Mouse (Mus musculus) CH12.LX (cell line): ENCODE measurements at regions not wholly inside any gene's neighbourhood (a gene's known extent, or its start where the extent isn't known, plus 50 kb on each side); places are given as distances from the start of the nearest gene placed in this dataset.

Source experiments
- DNase-seq: peaks from one replicate; pipeline ENCODE4 v3.0.0-alpha.2; 2013; ENCODE audit errors: extremely low read depth
- H3K27ac ChIP-seq: 2 replicates; pipeline ENCODE4 v1.5.1; 2012; ENCODE audit warnings: low read depth, mild to moderate bottlenecking, control low read depth, moderate library complexity; ENCODE audit not compliant: insufficient read depth
- H3K27me3 ChIP-seq: replicated peaks from 2 replicates; pipeline ENCODE3; 2012; ENCODE audit warnings: inconsistent platforms
- H3K36me3 ChIP-seq, 2 experiments: replicated peaks in 1 of 2; 2 replicates each; pipeline versions ENCODE3 to v1.6.1; 2012; ENCODE audit warnings: inconsistent platforms in 1 of 2, low read length in 1 of 2, mild to moderate bottlenecking in 1 of 2, mixed read lengths in 1 of 2, moderate library complexity in 1 of 2; ENCODE audit not compliant: control insufficient read depth in 1 of 2, insufficient read depth in 1 of 2
- H3K4me1 ChIP-seq, 2 experiments: 2 replicates each; pipeline ENCODE4 v1.6.1; 2012; ENCODE audit warnings: inconsistent platforms in 1 of 2, moderate library complexity in 1 of 2; ENCODE audit not compliant: insufficient read depth in 2 of 2, control insufficient read depth in 1 of 2
- H3K4me2 ChIP-seq: 2 replicates; pipeline ENCODE4 v1.6.1; 2012; ENCODE audit warnings: low read depth, mild to moderate bottlenecking, control low read depth; ENCODE audit not compliant: poor library complexity, insufficient read depth, severe bottlenecking
- H3K4me3 ChIP-seq, 3 experiments: fragments of 150-350 bp in 1 of 3; sonication (generic) in 1 of 3; replicated peaks in 1 of 3; 2 replicates each; pipeline versions ENCODE3 to v1.5.1; 2011 to 2012; ENCODE audit warnings: low read depth in 2 of 3, low read length in 2 of 3, mild to moderate bottlenecking in 2 of 3, moderate library complexity in 2 of 3, control low read depth in 1 of 3, improper control_type of control experiment in 1 of 3, inconsistent platforms in 1 of 3, mixed read lengths in 1 of 3; ENCODE audit not compliant: poor library complexity in 1 of 3
- H3K79me2 ChIP-seq: replicated peaks from 2 replicates; pipeline ENCODE4 v1.6.1; 2012; ENCODE audit warnings: mild to moderate bottlenecking, moderate library complexity; ENCODE audit not compliant: control insufficient read depth, poor library complexity, insufficient read depth, severe bottlenecking; ENCODE audit errors: extremely low read depth
- H3K9ac ChIP-seq: 2 replicates; pipeline ENCODE4 v1.6.1; 2012; ENCODE audit warnings: low read depth, mild to moderate bottlenecking, control low read depth, moderate library complexity; ENCODE audit not compliant: insufficient read depth
- H3K9me3 ChIP-seq: replicated peaks from 2 replicates; pipeline ENCODE3; 2012; ENCODE audit warnings: low read length, inconsistent platforms, mixed read lengths
- CHD2 ChIP-seq: IDR thresholded peaks from 2 replicates; pipeline ENCODE4 v1.6.1; 2011; ENCODE audit warnings: low read length, improper control_type of control experiment
- CTCF ChIP-seq, 2 experiments: IDR thresholded peaks in 1 of 2; conservative IDR thresholded peaks in 1 of 2; 2 replicates each; pipeline ENCODE4 v1.5.1; 2011 to 2012; ENCODE audit warnings: low read depth in 2 of 2, low read length in 2 of 2, improper control_type of control experiment in 1 of 2, inconsistent platforms in 1 of 2, mild to moderate bottlenecking in 1 of 2, moderate library complexity in 1 of 2
- E2F4 ChIP-seq: IDR thresholded peaks from 2 replicates; pipeline ENCODE4 v1.6.1; 2011; ENCODE audit warnings: low read depth, low read length, improper control_type of control experiment; ENCODE audit not compliant: insufficient replicate concordance
- ELF1 ChIP-seq: IDR thresholded peaks from 2 replicates; pipeline ENCODE4 v1.6.1; 2014; ENCODE audit warnings: low read depth, mild to moderate bottlenecking, inconsistent platforms, low read length, improper control_type of control experiment
- ETS1 ChIP-seq: conservative IDR thresholded peaks from 2 replicates; pipeline ENCODE4 v1.6.1; 2012; ENCODE audit warnings: low read depth, mild to moderate bottlenecking, inconsistent platforms, low read length, improper control_type of control experiment, moderate library complexity
- JUN ChIP-seq: IDR thresholded peaks from 2 replicates; pipeline ENCODE4 v1.6.1; 2011; ENCODE audit warnings: low read depth, mild to moderate bottlenecking, low read length, improper control_type of control experiment, moderate library complexity; ENCODE audit not compliant: insufficient read depth
- JUND ChIP-seq: conservative IDR thresholded peaks from 2 replicates; pipeline ENCODE4 v1.6.1; 2011; ENCODE audit warnings: low read depth, low read length, improper control_type of control experiment
- MEF2A ChIP-seq: IDR thresholded peaks from 2 replicates; pipeline ENCODE4 v1.6.1; 2014; ENCODE audit warnings: low read depth, mild to moderate bottlenecking, inconsistent platforms, low read length, improper control_type of control experiment, borderline replicate concordance
- NELFE ChIP-seq: IDR thresholded peaks from 2 replicates; pipeline ENCODE4 v1.6.1; 2011; ENCODE audit warnings: low read depth, low read length, improper control_type of control experiment
- NRF1 ChIP-seq: IDR thresholded peaks from 2 replicates; pipeline ENCODE4 v1.6.1; 2014; ENCODE audit warnings: low read depth, mild to moderate bottlenecking, inconsistent platforms, low read length, improper control_type of control experiment, moderate library complexity
- POLR2AphosphoS2 ChIP-seq: IDR thresholded peaks from 2 replicates; pipeline ENCODE4 v1.6.1; 2011; ENCODE audit warnings: low read depth, low read length, improper control_type of control experiment
- RAD21 ChIP-seq: IDR thresholded peaks from 2 replicates; pipeline ENCODE4 v1.6.1; 2011; ENCODE audit warnings: low read depth, mild to moderate bottlenecking, low read length, improper control_type of control experiment, moderate library complexity
- RCOR1 ChIP-seq: conservative IDR thresholded peaks from 2 replicates; pipeline ENCODE4 v1.6.1; 2012; ENCODE audit warnings: low read depth, mild to moderate bottlenecking, inconsistent platforms, low read length, improper control_type of control experiment
- SMC3 ChIP-seq: IDR thresholded peaks from 2 replicates; pipeline ENCODE4 v1.6.1; 2011; ENCODE audit warnings: low read depth, low read length, improper control_type of control experiment
- TCF12 ChIP-seq: IDR thresholded peaks from 2 replicates; pipeline ENCODE4 v1.6.1; 2014; ENCODE audit warnings: low read depth, mild to moderate bottlenecking, inconsistent platforms, low read length, improper control_type of control experiment
- USF2 ChIP-seq: conservative IDR thresholded peaks from 2 replicates; pipeline ENCODE4 v1.6.1; 2011; ENCODE audit warnings: low read depth, low read length, improper control_type of control experiment
- ZC3H11A ChIP-seq: IDR thresholded peaks from 2 replicates; pipeline ENCODE4 v1.6.1; 2012; ENCODE audit warnings: low read depth, mild to moderate bottlenecking, inconsistent platforms, low read length, improper control_type of control experiment
- ZKSCAN1 ChIP-seq: IDR thresholded peaks from 2 replicates; pipeline ENCODE4 v1.6.1; 2012; ENCODE audit warnings: low read depth, inconsistent platforms, low read length, improper control_type of control experiment, borderline replicate concordance
- ZMIZ1 ChIP-seq: IDR thresholded peaks from 2 replicates; pipeline ENCODE4 v1.6.1; 2012; ENCODE audit warnings: low read depth, mild to moderate bottlenecking, inconsistent platforms, low read length, improper control_type of control experiment
- ZNF384 ChIP-seq: IDR thresholded peaks from 2 replicates; pipeline ENCODE4 v1.6.1; 2012; ENCODE audit warnings: low read depth, low read length, improper control_type of control experiment, inconsistent platforms
- dilution Hi-C: fragments of 300-500 bp; cut with MboI; formaldehyde crosslinking; loops from 2 replicates; pipeline ENCODE4 v1.14.3; 2020; ENCODE audit warnings: low sequenced_read_pairs; ENCODE audit not compliant: extremely low pct_unique_long_range_greater_than_20kb, extremely low pct_ligation_motif_present
- in situ Hi-C: fragments of 300-500 bp; cut with MboI; formaldehyde crosslinking; loops from 3 replicates; pipeline ENCODE4 v1.14.3; 2019; ENCODE audit warnings: low sequenced_read_pairs, low pct_ligation_motif_present, low pct_unique_long_range_greater_than_20kb, mixed read lengths

GRCm38 (mm10) chr17:50375465-50375864, 82.0 kb upstream of the Dazl start:
- no peak overlapping the region for H3K4me3 ChIP-seq
- H3K4me1 ChIP-seq, result no peaks in the 10 kb centered on the region
- in situ Hi-C loops, result no loop called here
- no peaks in the 10 kb centered on the region for H3K9me3 ChIP-seq
- no peak overlapping the region for H3K27ac ChIP-seq
- H3K9ac ChIP-seq, result no peak overlapping the region
- H3K36me3 ChIP-seq, result no peaks in the 10 kb centered on the region
- no peaks in the 10 kb centered on the region for H3K79me2 ChIP-seq
- no peaks in the 10 kb centered on the region for H3K27me3 ChIP-seq
- dilution Hi-C loops, result no loop called here
- H3K4me2 ChIP-seq, result no peak overlapping the region
- TF ChIP-seq USF2, result no peak
- no peak for TF ChIP-seq CHD2
- TF ChIP-seq, all 38 proteins: peak for 0
- no peak for DNase-seq

- Histone ChIP-seq H3K4me2 (no peak overlapping the region), H3K4me3 (no peak overlapping the region), H3K27me3 (no peaks in the 10 kb centered on the region), H3K4me1 (no peaks in the 10 kb centered on the region), H3K36me3 (no peaks in the 10 kb centered on the region), H3K9me3 (no peaks in the 10 kb centered on the region), H3K9ac (no peak overlapping the region), H3K79me2 (no peaks in the 10 kb centered on the region), H3K27ac (no peak overlapping the region)
- TF ChIP-seq ELF1, result no peak
- TF ChIP-seq TCF12, result no peak
- TF ChIP-seq NELFE, result no peak
- TF ChIP-seq USF2, result no peak
- TF ChIP-seq ZMIZ1, result no peak
- TF ChIP-seq CTCF (conservative IDR thresholded peaks at IDR 0.05 in 1 of 2, IDR thresholded peaks at IDR 0.05 in 1 of 2; ENCODE audit: low read depth in 2 of 2, low read length in 2 of 2), result no peak
- TF ChIP-seq ZNF384, result no peak
- no peak for TF ChIP-seq E2F4
- TF ChIP-seq MEF2A, result no peak
- TF ChIP-seq SMC3, result no peak
- TF ChIP-seq JUN, result no peak
- no peak for TF ChIP-seq ZC3H11A
- TF ChIP-seq ZKSCAN1, result no peak
- no peak for TF ChIP-seq POLR2AphosphoS2
- TF ChIP-seq RCOR1, result no peak
- no peak for TF ChIP-seq NRF1
- no peak for TF ChIP-seq ETS1
- TF ChIP-seq JUND, result no peak
- TF ChIP-seq RAD21, result no peak
- no peak for DNase-seq
- in situ Hi-C loops, result no loop called here
- dilution Hi-C loops, result no loop called here
Measured at GRCm38 (mm10) chr17:50376708-50377107, 83.3 kb upstream of the Dazl start.
